Mouse (Mus musculus): ENCODE measurements around the gene Rbm20.
A peak's percentile ranks its signal among the peaks of the same experiment; 100 is the strongest.

GRCm38 (mm10) chr19:53901931-53902738 is 225.0 kb downstream of the Rbm20 start:
- TF ChIP-seq POLR2A (IDR thresholded peaks at IDR 0.05; ENCODE audit: control insufficient read depth in 1 of 2, insufficient read depth in 1 of 2, low read depth in 1 of 2, low read length in 2 of 2, poor library complexity in 1 of 2) (no peak), CTCF (IDR thresholded peaks at IDR 0.05 in 2 of 3, conservative IDR thresholded peaks at IDR 0.05 in 1 of 3; ENCODE audit: control insufficient read depth in 1 of 3, insufficient read depth in 1 of 3, low read depth in 2 of 3, low read length in 3 of 3, poor library complexity in 1 of 3, severe bottlenecking in 1 of 3) (no peak), USF1 (IDR thresholded peaks at IDR 0.05; ENCODE audit: low read depth, low read length) (no peak), HCFC1 (IDR thresholded peaks at IDR 0.05; ENCODE audit: low read depth, low read length) (no peak), TAL1 (IDR thresholded peaks at IDR 0.05; ENCODE audit: low read length) (peak; percentile 51), USF2 (IDR thresholded peaks at IDR 0.05; ENCODE audit: borderline replicate concordance in 1 of 2, insufficient read depth in 1 of 2, low read depth in 1 of 2, low read length in 2 of 2) (no peak), SIN3A (IDR thresholded peaks at IDR 0.05; ENCODE audit: low read length) (no peak; the same call in 1 of the 2 replicates), ZNF384 (IDR thresholded peaks at IDR 0.05; ENCODE audit: low read depth, low read length) (no peak), ZC3H11A (IDR thresholded peaks at IDR 0.05; ENCODE audit: low read depth, low read length) (no peak), MAX (IDR thresholded peaks at IDR 0.05; ENCODE audit: low read length) (peak; percentile 69), EP300 (IDR thresholded peaks at IDR 0.05; ENCODE audit: low read depth in 1 of 2, low read length in 2 of 2) (peak; percentile 65 to 68), MYC (IDR thresholded peaks at IDR 0.05; ENCODE audit: low read depth, low read length) (no peak), GATA1 (IDR thresholded peaks at IDR 0.05; ENCODE audit: low read depth, low read length) (peak; percentile 55), GABPA (IDR thresholded peaks at IDR 0.05; ENCODE audit: low read depth, low read length) (no peak)

Data from MEL (cell line).